Mouse (Mus musculus): ENCODE results near the gene Cks2. TPM values are rescaled to one million over a fixed set of nuclear protein-coding genes. Genes with fewer than 3 reads are reported as not detected.
A peak's percentile ranks its signal among the peaks of the same experiment; 100 is the strongest.

Gene Cks2
- polyA plus RNA-seq (2015; fragmentation: Nextera tagmentation; extraction: Ambion mirVana) = 130 and 152 TPM in 2 replicates

DNA sequence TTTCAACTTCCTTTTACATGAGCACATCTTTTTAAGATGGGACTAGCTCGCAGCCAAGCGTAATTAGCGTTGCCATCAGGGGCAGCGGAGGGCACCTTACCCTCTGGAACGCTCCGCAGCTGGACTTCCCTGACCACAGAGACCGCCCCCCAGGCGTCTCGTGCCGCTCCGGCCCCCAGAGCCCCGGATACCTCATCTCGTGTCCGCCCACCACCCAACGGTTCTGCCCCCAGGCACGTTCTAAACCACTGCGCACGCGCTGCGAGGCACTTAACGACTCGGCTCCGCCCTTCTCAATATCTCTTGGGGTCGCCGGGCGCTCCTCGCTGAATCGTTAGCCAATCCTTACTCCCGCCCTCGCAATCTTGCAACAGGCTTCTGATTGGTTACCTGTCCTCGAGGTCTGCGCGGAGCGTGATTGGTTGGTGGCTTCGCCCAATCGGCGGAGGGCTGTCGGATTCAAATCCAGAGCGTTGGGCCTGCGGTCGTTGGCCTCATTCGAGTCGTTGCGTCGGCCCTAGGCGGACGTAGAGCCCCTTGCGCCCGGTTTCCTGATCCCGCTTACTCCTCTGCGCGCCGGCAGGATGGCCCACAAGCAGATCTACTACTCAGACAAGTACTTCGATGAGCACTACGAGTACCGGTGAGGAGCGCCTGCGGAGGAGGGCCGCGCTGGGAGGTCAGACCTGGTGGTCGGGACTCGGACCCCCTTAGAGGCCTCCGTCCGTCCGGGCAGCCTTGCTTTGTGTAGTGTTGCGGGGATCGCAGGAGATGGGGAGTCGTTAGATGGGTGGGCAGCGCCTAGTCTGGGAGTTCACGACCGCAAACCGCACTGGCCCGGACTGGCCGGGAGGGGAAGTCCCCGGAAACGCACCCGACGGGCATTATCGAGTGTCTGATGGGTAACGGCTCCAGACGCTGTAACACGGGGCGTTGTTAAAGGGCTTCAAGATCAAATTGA is at the start of gene Cks2:
Gene Cks2, plus strand, starts transcription at position 404 of the 961 bp plus-strand sequence.
- H3K4me3 ChIP-seq = peak within 1 kb of the TSS; percentile 65
- no peaks in the 10 kb centered on the region for H3K27me3 ChIP-seq
- WGBS = under 1% methylated on average over 83 of the region's 83 CpGs
- H3K36me3 ChIP-seq = no peaks in the 10 kb centered on the region
- peak within 1 kb of the TSS; percentile 54 for H3K27ac ChIP-seq (replicated peaks)
- H3K4me2 ChIP-seq (replicated peaks) = peak within 1 kb of the TSS; percentile 88
- no peaks in the 10 kb centered on the region for H3K9me3 ChIP-seq
- peak; percentile 99 for ATAC-seq (replicated peaks)
- peak within 1 kb of the TSS; percentile 67 for H3K9ac ChIP-seq (replicated peaks)
- peaks cover 21% of the 10 kb centered on the region for H3K4me1 ChIP-seq

DNA sequence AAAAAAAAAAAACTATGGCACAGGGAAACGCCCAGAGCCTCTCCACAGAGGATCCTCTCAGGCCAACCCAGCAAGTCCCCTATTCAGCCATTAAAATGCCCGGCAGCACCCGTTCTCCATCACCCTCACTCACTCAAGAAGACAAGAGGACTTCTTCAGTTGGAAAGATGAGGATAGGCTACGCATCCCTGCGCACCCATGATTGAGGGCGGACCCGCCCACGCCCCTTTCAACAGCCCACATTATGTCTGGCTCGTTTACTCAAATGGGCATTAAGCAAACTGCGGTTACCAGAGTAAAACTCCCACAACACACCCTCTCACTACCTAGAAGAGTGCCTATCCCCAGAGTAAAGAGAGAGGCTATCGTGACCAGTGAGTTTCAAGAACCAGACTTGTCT is 49.6 kb upstream of the Cks2 start:
- Histone ChIP-seq H3K4me2 (replicated peaks) (peak overlapping the region; percentile 95), H3K27me3 (peaks cover 2% of the 10 kb centered on the region; the same call in 1 of the 2 replicates), H3K4me3 (peak overlapping the region; percentile 52), H3K4me1 (peaks cover 12% of the 10 kb centered on the region; the same call in 1 of the 2 replicates), H3K9ac (replicated peaks) (no peak overlapping the region), H3K27ac (replicated peaks) (no peak overlapping the region), H3K36me3 (no peaks in the 10 kb centered on the region), H3K9me3 (0 out of 2 replicates have a peak, but pooled peaks cover 3% of the 10 kb centered on the region)
- peak; percentile 42 for ATAC-seq (replicated peaks)
- WGBS = 32% methylated on average over 11 of the region's 11 CpGs

DNA sequence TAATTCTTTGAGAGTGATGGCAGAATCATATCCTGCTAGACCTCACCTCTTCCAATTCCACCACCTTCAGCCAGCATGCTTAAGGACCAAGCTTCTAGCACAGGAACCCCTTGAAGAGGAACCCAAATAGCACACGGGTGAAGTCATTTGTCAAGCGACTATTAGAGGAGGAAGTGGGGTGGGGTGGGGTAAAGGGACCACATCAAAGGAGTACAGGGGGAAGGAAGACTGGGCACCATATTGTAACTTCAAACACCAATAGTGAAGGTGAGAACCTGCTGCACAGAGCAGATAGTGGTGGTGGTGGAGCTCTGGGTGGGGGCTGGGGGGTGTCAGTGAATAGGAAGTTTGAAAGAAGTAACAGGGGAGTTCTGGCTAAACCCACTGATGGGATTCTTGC is 47.0 kb upstream of the Cks2 start:
- Histone ChIP-seq H3K27ac (replicated peaks) (no peak overlapping the region), H3K36me3 (no peaks in the 10 kb centered on the region), H3K9me3 (no peaks in the 10 kb centered on the region), H3K27me3 (peaks cover 2% of the 10 kb centered on the region; the same call in 1 of the 2 replicates), H3K4me1 (peaks cover 17% of the 10 kb centered on the region), H3K4me2 (replicated peaks) (no peak overlapping the region), H3K4me3 (no peak overlapping the region), H3K9ac (replicated peaks) (no peak overlapping the region)
- no peak for ATAC-seq (replicated peaks)
- WGBS = 82% methylated on average over 2 of the region's 2 CpGs

DNA sequence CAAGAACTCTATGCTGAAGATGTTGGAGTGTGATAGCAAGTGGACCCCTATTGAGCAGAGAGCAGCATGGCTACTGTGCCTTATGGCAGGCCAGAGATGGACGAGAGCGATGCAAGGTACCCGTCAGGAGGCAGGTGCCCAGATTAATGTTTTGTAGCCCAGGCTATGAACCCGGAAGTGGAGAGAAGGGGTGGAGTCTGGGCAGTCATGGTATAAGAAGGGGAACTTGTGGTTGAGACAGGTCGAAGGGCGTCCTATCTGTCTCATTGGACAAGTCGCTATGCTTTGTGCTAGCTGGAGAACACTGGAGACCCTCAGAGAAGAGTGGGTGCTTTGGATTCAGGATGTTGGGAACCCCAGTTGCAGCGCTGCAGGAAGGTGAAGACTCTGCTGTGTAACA is 44.9 kb upstream of the Cks2 start:
- Histone ChIP-seq H3K4me2 (replicated peaks) (no peak overlapping the region), H3K36me3 (no peaks in the 10 kb centered on the region), H3K4me3 (no peak overlapping the region), H3K4me1 (peaks cover 24% of the 10 kb centered on the region), H3K27me3 (peaks cover 2% of the 10 kb centered on the region; the same call in 1 of the 2 replicates), H3K27ac (replicated peaks) (no peak overlapping the region), H3K9me3 (no peaks in the 10 kb centered on the region), H3K9ac (replicated peaks) (no peak overlapping the region)
- WGBS = 89% methylated on average over 8 of the region's 8 CpGs
- ATAC-seq (replicated peaks) = no peak

DNA sequence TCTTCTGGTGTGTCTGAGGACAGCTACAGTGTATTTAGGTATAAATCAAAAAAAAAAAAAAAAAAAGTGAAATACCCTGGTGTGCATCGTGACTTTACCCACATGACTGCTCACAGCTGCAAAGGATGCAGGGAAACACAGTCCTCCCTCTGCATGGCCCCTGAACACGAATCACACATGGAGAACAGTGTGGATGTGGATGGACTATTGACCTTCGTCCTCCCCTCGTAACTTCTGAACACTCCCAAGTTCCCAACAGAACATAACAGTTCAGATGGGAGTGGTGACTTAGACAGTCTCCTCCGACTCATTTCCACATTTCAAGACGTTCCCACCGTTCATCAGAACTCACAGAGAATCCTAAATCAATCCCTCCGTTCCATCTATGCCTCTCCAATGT is 42.3 kb upstream of the Cks2 start:
- 45% methylated on average over 8 of the region's 8 CpGs for WGBS
- peak overlapping the region; percentile 34; the same call in 1 of the 2 replicates for H3K4me3 ChIP-seq
- peak overlapping the region; percentile 90 for H3K27ac ChIP-seq (replicated peaks)

DNA sequence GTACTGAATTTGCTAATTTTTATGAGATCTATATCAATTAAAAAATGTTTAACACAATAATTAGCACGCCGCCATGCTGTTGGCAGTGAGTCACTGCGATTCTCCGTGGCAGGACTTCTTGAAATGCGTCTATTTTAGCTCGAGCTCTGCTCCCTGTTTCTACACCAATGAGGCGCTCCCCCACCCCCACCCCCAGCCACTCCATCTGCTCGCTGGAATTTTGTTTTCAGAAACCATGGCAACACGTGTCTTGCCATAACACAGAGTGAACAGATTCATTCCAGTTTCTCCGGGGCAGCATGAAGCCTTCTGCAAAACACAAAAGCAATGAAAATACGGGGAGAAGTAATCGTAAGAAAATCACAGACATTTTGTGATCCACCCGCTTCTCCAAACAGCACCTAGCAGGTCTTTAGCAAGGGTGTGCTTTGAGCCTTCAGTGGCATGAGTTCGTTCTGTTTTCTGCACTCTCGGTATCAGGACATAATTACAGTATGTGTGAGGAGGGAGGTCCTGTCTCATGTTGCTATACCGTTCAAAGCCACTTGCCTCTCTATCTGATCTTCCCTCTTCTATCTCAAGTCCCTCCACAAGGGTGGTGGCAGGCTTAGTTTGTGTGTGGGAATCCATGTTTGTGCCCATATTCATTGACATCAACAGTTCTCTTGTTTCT is 41.7 kb upstream of the Cks2 start:
- Histone ChIP-seq H3K4me3 (peak overlapping the region; percentile 34), H3K27ac (replicated peaks) (peak overlapping the region; percentile 90), H3K4me2 (replicated peaks) (peak overlapping the region; percentile 55), H3K9ac (replicated peaks) (peak overlapping the region; percentile 35), H3K27me3 (no peaks in the 10 kb centered on the region), H3K4me1 (peaks cover 19% of the 10 kb centered on the region), H3K9me3 (no peaks in the 10 kb centered on the region), H3K36me3 (no peaks in the 10 kb centered on the region)
- WGBS = 6% methylated on average over 16 of the region's 16 CpGs
- peak; percentile 91 for ATAC-seq (replicated peaks)

More for the DNA sequence above, 42.3 kb upstream of the Cks2 start:
- H3K9me3 ChIP-seq = no peaks in the 10 kb centered on the region
- no peak overlapping the region for H3K9ac ChIP-seq (replicated peaks)
- H3K4me1 ChIP-seq = peaks cover 19% of the 10 kb centered on the region
- peak; percentile 26 for ATAC-seq (replicated peaks)
- H3K27me3 ChIP-seq = no peaks in the 10 kb centered on the region
- peak overlapping the region; percentile 55 for H3K4me2 ChIP-seq (replicated peaks)
- H3K36me3 ChIP-seq = no peaks in the 10 kb centered on the region

DNA sequence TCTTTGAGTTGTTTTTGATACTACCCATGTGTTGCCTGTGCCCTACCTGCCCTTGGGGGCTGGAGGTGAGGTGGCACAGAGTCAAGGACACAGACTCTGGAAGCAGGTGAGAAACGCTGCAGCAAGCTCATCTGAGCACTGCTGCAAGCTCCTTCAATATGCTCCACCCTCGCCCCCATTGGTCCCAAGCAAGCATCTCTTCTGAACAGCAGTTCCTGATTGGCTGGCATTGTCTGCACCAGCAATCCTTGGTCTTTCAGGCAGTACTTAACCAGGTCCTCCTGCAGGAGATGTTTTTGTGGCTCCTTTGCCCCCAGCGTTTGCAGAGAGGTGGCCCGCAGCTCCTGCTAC is 41.2 kb upstream of the Cks2 start:
- H3K4me3 ChIP-seq = peak overlapping the region; percentile 34
- peak overlapping the region; percentile 35; the same call in 1 of the 2 replicates for H3K9ac ChIP-seq (replicated peaks)

DNA sequence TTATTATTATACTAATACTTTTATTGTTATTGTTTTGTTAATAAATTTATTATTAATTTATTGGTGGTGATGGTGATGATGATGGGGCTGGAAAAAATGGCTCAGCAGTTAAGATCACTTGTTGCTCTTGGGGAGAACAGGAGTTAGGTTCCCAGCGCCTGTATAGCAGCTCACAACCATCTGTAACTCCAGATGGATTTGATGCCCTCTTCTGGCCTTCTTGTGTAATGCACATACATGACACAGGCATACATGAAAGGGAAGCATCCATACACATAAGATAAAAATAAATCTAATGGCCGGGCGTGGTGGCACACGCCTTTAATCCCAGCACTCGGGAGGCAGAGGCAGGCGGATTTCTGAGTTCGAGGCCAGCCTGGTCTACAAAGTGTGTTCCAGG is 35.8 kb upstream of the Cks2 start:
- Histone ChIP-seq H3K4me2 (replicated peaks) (no peak overlapping the region), H3K4me1 (peaks cover 14% of the 10 kb centered on the region), H3K27me3 (no peaks in the 10 kb centered on the region), H3K9me3 (no peaks in the 10 kb centered on the region), H3K27ac (replicated peaks) (no peak overlapping the region), H3K9ac (replicated peaks) (no peak overlapping the region), H3K36me3 (no peaks in the 10 kb centered on the region), H3K4me3 (no peak overlapping the region)
- ATAC-seq (replicated peaks) = no peak
- 97% methylated on average over 7 of the region's 7 CpGs for WGBS

More for the DNA sequence above, 41.2 kb upstream of the Cks2 start:
- Histone ChIP-seq H3K4me2 (replicated peaks) (peak overlapping the region; percentile 55), H3K27ac (replicated peaks) (peak overlapping the region; percentile 90), H3K36me3 (no peaks in the 10 kb centered on the region), H3K27me3 (no peaks in the 10 kb centered on the region), H3K9me3 (no peaks in the 10 kb centered on the region), H3K4me1 (peaks cover 19% of the 10 kb centered on the region)
- 35% methylated on average over 4 of the region's 4 CpGs for WGBS
- ATAC-seq (replicated peaks) = peak; percentile 68

DNA sequence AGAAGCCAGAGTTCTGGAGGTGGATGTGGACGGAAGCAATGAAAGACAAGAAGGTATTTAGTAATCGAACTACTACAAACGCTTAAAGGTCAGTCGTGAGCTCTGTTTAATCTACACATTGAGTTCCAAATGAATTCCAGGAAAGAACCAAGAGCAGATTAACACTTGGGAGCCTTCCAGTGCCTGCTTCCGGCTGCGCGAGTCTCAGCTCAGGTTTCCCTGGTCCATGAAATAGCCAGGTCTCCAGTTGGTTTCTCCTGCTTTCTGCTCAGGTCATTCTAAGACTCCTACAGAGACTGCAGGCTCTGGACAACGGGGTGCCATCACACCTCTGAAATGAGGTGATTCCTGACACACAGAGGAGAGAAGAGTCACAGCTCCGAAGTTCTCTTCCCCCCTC is 34.0 kb upstream of the Cks2 start:
- no peak overlapping the region for H3K4me2 ChIP-seq (replicated peaks)
- WGBS = 17% methylated on average over 9 of the region's 9 CpGs
- no peak for ATAC-seq (replicated peaks)

DNA sequence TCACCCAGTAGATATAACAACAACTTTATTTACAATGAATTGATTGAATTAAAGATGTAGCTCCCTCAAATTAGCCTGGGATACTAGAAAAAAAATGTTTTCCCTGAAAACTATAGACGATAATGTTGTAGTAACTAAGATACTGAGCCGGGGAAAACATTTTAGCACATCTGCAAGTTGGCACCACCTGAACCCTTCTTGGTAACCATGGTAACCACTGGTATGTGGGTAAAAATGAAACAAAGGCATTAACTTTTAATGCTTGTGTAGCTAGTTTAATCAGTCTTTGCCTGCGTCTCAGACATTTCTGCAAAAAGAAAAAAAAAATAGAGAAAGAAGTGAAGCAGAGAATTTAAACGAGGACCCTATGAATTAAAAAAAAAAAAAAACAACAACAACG is 33.5 kb upstream of the Cks2 start:
- Histone ChIP-seq H3K4me3 (no peak overlapping the region), H3K27me3 (no peaks in the 10 kb centered on the region), H3K4me2 (replicated peaks) (no peak overlapping the region), H3K36me3 (no peaks in the 10 kb centered on the region), H3K9me3 (no peaks in the 10 kb centered on the region), H3K4me1 (peaks cover 17% of the 10 kb centered on the region), H3K27ac (replicated peaks) (no peak overlapping the region), H3K9ac (replicated peaks) (no peak overlapping the region)
- WGBS = 22% methylated on average over 5 of the region's 5 CpGs
- no peak for ATAC-seq (replicated peaks)

More for the DNA sequence above, 34.0 kb upstream of the Cks2 start:
- no peak overlapping the region for H3K27ac ChIP-seq (replicated peaks)
- H3K27me3 ChIP-seq = no peaks in the 10 kb centered on the region
- H3K4me1 ChIP-seq = peaks cover 12% of the 10 kb centered on the region
- no peaks in the 10 kb centered on the region for H3K9me3 ChIP-seq
- no peak overlapping the region for H3K9ac ChIP-seq (replicated peaks)
- no peak overlapping the region for H3K4me3 ChIP-seq
- no peaks in the 10 kb centered on the region for H3K36me3 ChIP-seq

DNA sequence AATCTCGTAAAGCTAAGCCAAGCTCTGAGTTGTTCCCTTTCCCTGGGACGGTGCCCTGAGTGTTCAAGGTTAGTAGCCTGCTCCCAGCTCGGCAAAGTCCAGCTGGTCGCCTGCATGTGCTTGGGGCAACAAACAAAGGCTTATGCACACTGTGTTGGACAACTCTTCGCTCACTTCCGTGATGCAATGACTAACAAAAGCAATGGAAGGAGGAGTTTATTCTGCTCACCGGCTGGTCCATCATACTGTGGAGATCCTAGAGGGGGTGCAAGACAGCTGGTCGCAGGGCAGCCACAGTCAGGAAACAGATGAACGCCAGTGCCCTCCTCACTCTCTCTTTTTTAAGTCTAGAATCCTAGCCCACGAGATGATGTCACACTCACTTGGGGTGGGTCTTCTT is 29.2 kb upstream of the Cks2 start:
- H3K4me1 ChIP-seq = peaks cover 29% of the 10 kb centered on the region
- H3K27ac ChIP-seq (replicated peaks) = no peak overlapping the region
- H3K27me3 ChIP-seq = no peaks in the 10 kb centered on the region
- no peak overlapping the region for H3K4me3 ChIP-seq
- no peak overlapping the region for H3K4me2 ChIP-seq (replicated peaks)
- no peak for ATAC-seq (replicated peaks)
- H3K9me3 ChIP-seq = no peaks in the 10 kb centered on the region
- H3K36me3 ChIP-seq = no peaks in the 10 kb centered on the region
- WGBS = 61% methylated on average over 10 of the region's 10 CpGs
- no peak overlapping the region for H3K9ac ChIP-seq (replicated peaks)

Measured in forebrain, embryonic 15.5 days (tissue).